Mouse (Mus musculus): ENCODE results near the gene Tmem98. TPM values are rescaled to one million over a fixed set of nuclear protein-coding genes. Genes with fewer than 3 reads are reported as not detected.

The Tmem98 gene
- polyA plus RNA-seq, 1 experiment from 2014 or later = 39.9 TPM

- 91% methylated on average over 1 of the region's 1 CpGs for WGBS
- H3K4me2 ChIP-seq (replicated peaks) = no peak overlapping the region
Measured at GRCm38 (mm10) chr11:80868039-80868438, 58.1 kb downstream of the Tmem98 start.

More at GRCm38 (mm10) chr11:80868039-80868438, 58.1 kb downstream of the Tmem98 start:
- no peaks in the 10 kb centered on the region for H3K36me3 ChIP-seq
- no peak for ATAC-seq (replicated peaks)
- no peak overlapping the region for H3K27ac ChIP-seq (replicated peaks)
- no peaks in the 10 kb centered on the region for H3K9me3 ChIP-seq
- no peak overlapping the region for H3K9ac ChIP-seq (replicated peaks)
- H3K4me1 ChIP-seq = no peaks in the 10 kb centered on the region
- H3K4me3 ChIP-seq = no peak overlapping the region
- H3K27me3 ChIP-seq = no peaks in the 10 kb centered on the region

Other genes starting within 250 kb of the Tmem98 start
- gene Myo1d, start 30.1 kb upstream of the Tmem98 start, polyA plus RNA-seq (2015; fragmentation: Nextera tagmentation; extraction: Ambion mirVana) = 1.6 and 1.9 TPM in 2 replicates
- not detected in 2 replicates for gene Spaca3, start 48.2 kb downstream of the Tmem98 start, polyA plus RNA-seq (2015; fragmentation: Nextera tagmentation; extraction: Ambion mirVana)